Comparison of ENCODE assay signal across 8 mouse cellular contexts in the genomic region with DNA sequence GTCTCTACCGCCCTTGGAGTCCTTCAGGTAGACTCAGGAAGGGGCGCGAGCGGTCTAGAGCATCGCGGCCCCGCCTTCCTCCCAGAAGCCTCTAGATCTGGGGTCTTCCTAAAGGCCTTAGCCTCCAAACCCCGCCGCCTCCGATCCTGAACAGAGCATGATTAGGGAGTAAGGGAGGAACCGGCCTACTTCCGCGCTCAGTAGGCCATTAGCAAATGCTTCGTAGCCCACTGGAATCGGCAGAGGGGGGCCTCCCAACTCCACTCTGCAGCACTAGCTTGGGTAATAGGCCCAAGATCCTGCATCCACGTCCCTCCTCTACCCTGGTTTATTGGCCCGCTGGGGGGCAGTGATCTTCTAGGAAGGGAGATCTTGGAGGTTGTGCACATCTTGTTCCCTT. TPM values are rescaled to one million over a fixed set of nuclear protein-coding genes. Genes with fewer than 3 reads are reported as not detected.
DNase-seq lines count a peak whose midpoint lies in the region; TF ChIP-seq lines count a peak whose summit lies in the region.

A gene (minus strand): TSS at position 385 of the 400 bp plus-strand sequence.

- peaks cover 66% of the 10 kb centered on the region for H3K36me3 ChIP-seq in small intestine, adult 2 months (ENCODE audit: control insufficient read depth, insufficient read depth, low read length)

- TF ChIP-seq CTCF in small intestine, adult 2 months (IDR thresholded peaks at IDR 0.05; ENCODE audit: extremely low read depth, insufficient read length, insufficient replicate concordance, low read depth, low read length): no peak

- no peak within 1 kb of the TSS for H3K27ac ChIP-seq in small intestine, adult 2 months (ENCODE audit: insufficient read depth, low read depth, low read length)

- peak; percentile 36 for DNase-seq in cerebellum, adult 9-10 months
- DNase-seq in cerebellum, postnatal 36 days: no peak
- DNase-seq in retina, postnatal 1 day: peak; percentile 52
- DNase-seq in retina, embryonic 14.5 days (ENCODE audit: low spot score): no peak
- no peak for DNase-seq in large intestine, adult 2 months (ENCODE audit: low read depth, low spot score)
- no peak for DNase-seq in gastrocnemius, postnatal 10 days
- no peak for DNase-seq in right cerebral cortex, adult 18-20 months

- H3K27me3 ChIP-seq in small intestine, adult 2 months (ENCODE audit: control insufficient read depth, insufficient read depth, low read length): no peaks in the 10 kb centered on the region; the same call in 1 of the 2 replicates

- no peak for TF ChIP-seq POLR2A in small intestine, adult 2 months (IDR thresholded peaks at IDR 0.05; ENCODE audit: low read depth, low read length)

- no peak within 1 kb of the TSS for H3K4me3 ChIP-seq in small intestine, adult 2 months (ENCODE audit: low read depth, low read length)

- WGBS in large intestine, adult 2 months: 79% methylated on average over 17 of the region's 17 CpGs
- 81% methylated on average over 17 of the region's 17 CpGs for WGBS in small intestine, adult 2 months

- peaks cover 23% of the 10 kb centered on the region for H3K4me1 ChIP-seq in small intestine, adult 2 months (ENCODE audit: control insufficient read depth, insufficient read depth, insufficient read length, low read length)

RNA-seq across cellular contexts. Expression of the gene that starts here (rescaled TPM):
- 102 and 145 TPM in 2 replicates for polyA plus RNA-seq in large intestine, adult 2 months (2012; rRNA removed)
- 35.8 and 580 TPM in 2 replicates for polyA plus RNA-seq in small intestine, adult 2 months (2012; rRNA removed)
- total RNA-seq in gastrocnemius, postnatal 10 days (2021): not detected

Comparison
In these comparisons a context has a peak if more than half of its experiments do, and no peak if none do; other contexts are left out.
1. DNase-seq: peak in cerebellum, adult 9-10 months (single experiment) and retina, postnatal 1 day (single experiment); none in cerebellum, postnatal 36 days (0 of 2), retina, embryonic 14.5 days (single experiment), large intestine, adult 2 months (single experiment), gastrocnemius, postnatal 10 days (single experiment) and right cerebral cortex, adult 18-20 months (single experiment).